Mouse (Mus musculus) cortical plate, adult 2 months (tissue): Measurements from ENCODE around the gene Pwp2.

Experiments
- CTCF ChIP-seq: fragments of 200-500 bp; IDR thresholded peaks from 2 replicates; pipeline ENCODE4 v1.5.1; 2011; ENCODE audit warnings: mild to moderate bottlenecking, control low read depth, low read length; ENCODE audit not compliant: insufficient read depth; ENCODE audit errors: extremely low read depth
- POLR2A ChIP-seq: fragments of 200-500 bp; IDR thresholded peaks from 2 replicates; pipeline ENCODE4 v1.6.1; 2011; ENCODE audit warnings: mild to moderate bottlenecking, low read length, control low read depth; ENCODE audit not compliant: insufficient read depth; ENCODE audit errors: extremely low read depth

GRCm38 (mm10) chr10:78139572-78140250, 45.2 kb downstream of the Pwp2 start:
- TF ChIP-seq POLR2A: no peak
- TF ChIP-seq CTCF: no peak
